Mouse (Mus musculus) olfactory bulb, adult 2 months (tissue): Measurements from ENCODE around the gene Tnrc6a.

ENCODE experiments used
- CTCF ChIP-seq: fragments of 200-500 bp; IDR thresholded peaks from 2 replicates; pipeline ENCODE4 v1.5.1; 2012; ENCODE audit warnings: low read depth, mild to moderate bottlenecking, low read length, moderate library complexity; ENCODE audit not compliant: insufficient read depth
- POLR2A ChIP-seq: fragments of 200-500 bp; IDR thresholded peaks from 2 replicates; pipeline ENCODE4 v1.6.1; 2012; ENCODE audit warnings: mild to moderate bottlenecking, low read depth, low read length, moderate library complexity; ENCODE audit not compliant: insufficient read depth

DNA sequence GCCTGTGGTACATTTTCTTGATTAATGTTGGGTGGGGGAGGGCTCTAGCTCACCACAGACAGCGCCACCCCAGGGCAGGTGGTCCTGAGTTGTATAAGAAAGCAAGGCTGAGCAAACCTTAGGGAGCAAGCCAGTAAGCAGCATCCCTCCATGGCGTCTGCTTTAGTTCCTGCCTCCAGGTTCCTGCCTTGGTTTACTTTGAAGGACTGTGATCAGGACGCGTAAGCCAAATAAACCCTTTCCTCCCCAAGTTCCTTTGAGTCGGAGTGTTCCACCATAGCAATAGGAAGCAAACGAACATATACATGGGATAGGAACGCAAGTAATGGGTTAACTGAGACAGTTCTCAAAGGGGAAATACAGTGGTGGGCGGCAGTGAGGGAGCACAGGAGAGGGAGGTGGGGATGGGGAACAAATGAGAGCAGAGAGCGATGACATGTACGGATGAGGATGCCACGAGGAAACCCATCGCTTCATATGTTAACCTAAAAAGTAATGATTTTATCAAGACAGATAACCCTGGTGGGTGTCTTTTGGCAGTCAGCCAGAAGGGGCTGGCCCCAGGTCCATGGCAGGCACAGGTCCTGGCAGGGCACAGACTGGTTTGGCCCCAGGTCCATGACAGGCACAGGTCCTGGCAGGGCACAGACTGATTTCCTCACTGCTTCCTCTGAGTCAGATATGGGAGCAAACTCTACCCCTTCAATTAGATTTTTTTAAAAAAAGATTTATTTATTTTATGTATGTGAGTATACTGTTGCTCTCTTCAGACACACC is 27.2 kb upstream of the Tnrc6a start:
- TF ChIP-seq POLR2A (no peak), CTCF (no peak)
